ENCODE assay signal across 11 mouse cellular contexts in the genomic region with DNA sequence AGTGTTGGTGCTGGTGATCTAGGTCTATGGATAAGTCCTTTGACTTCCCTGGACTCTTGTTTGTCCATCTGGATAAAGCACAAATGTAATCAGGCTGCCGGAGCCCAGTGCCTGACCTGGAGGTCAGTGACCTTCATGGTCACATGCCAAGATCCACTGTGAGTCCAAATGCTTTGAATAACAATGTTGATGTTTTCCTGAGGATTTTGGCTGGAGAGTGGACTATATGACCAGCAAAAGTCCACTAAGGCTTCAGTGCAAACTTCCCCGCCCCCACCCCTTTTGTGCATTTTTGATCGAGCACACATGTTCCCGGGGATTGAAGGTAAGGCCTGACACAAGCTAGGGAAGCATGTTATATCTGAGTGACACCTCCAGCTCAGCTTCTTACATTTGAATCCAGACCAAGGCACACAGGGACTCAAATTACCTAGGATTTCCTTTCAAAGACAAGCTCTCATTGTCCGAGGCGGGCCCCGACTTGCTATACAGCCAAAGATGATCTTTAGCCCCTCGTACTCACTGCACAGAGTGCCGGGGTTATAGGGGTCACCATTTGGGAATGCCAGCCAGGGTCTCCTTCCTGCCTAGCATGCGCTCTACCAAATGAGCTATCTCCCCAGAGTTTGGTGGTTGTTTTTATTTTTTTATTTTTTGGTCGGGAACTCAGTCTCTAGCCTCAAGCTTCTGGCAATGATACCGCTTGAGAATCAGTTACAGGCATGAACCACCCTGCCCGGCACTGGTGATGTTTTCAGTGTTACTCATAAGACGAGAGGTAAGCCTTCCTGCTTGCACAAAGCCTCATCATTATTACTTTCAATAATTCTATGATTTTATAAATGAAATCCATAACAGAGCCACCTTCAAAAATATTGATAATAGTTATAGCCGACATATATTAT. TPM values are rescaled to one million over a fixed set of nuclear protein-coding genes. Genes with fewer than 3 reads are reported as not detected.
DNase-seq lines count a peak whose midpoint lies in the region; ATAC-seq and TF ChIP-seq lines count a peak whose summit lies in the region.
"Had no signal": no experiment of that assay in that cellular context is flagged by ENCODE, and none has a peak within 500 bp of the region (broad histone marks: within the 10 kb centered on the region; RNA-seq: fewer than 3 reads in every experiment).

No protein-coding gene starts in this region.

- H3K4me1 ChIP-seq in stomach, embryonic 16.5 days (ENCODE audit: control insufficient read depth, insufficient read depth, low read length) = no peaks in the 10 kb centered on the region
- H3K4me1 ChIP-seq in stomach, postnatal 0 days (replicated peaks; ENCODE audit: control insufficient read depth, insufficient read depth) = no peaks in the 10 kb centered on the region
- peaks cover 7% of the 10 kb centered on the region; the same call in 1 of the 2 replicates for H3K4me1 ChIP-seq in kidney, embryonic 16.5 days (ENCODE audit: insufficient read depth, low read length)
- H3K4me1 ChIP-seq: hindbrain, embryonic 15.5 days had no signal

- no peak for TF ChIP-seq CTCF in stomach, postnatal 0 days (IDR thresholded peaks at IDR 0.05; ENCODE audit: low read depth)

- WGBS in stomach, embryonic 16.5 days = 66% methylated on average over 15 of the region's 15 CpGs
- 52% methylated on average over 15 of the region's 15 CpGs for WGBS in stomach, postnatal 0 days
- 48% methylated on average over 15 of the region's 15 CpGs for WGBS in kidney, embryonic 16.5 days

- no peak for TF ChIP-seq EP300 in stomach, postnatal 0 days (optimal IDR thresholded peaks at IDR 0.05)

- peak; percentile 58 to 71 for DNase-seq in adrenal gland, adult (ENCODE audit: inconsistent age in 2 of 2, low spot score in 1 of 2)
- DNase-seq in adrenal gland, postnatal 4 days (ENCODE audit: low spot score in 2 of 2) = no peak
- no peak for DNase-seq in stomach, postnatal 0 days (ENCODE audit: low spot score)
- no peak for DNase-seq in gastrocnemius, adult 8-10 months (ENCODE audit: low spot score in 2 of 2)
- DNase-seq in layer of hippocampus, adult 11-12 months (ENCODE audit: low spot score) = no peak
- DNase-seq: cerebellum, adult 11 months; left cerebral cortex, postnatal 4 days had no signal

- no peak overlapping the region for H3K4me2 ChIP-seq in stomach, embryonic 16.5 days (ENCODE audit: low read depth, low read length)
- no peak overlapping the region for H3K4me2 ChIP-seq in stomach, postnatal 0 days (replicated peaks; ENCODE audit: low read depth)
- H3K4me2 ChIP-seq in kidney, embryonic 16.5 days (replicated peaks; ENCODE audit: low read depth, low read length) = no peak overlapping the region
- H3K4me2 ChIP-seq: hindbrain, embryonic 15.5 days had no signal

- no peak for ATAC-seq in stomach, embryonic 16.5 days (ENCODE audit: insufficient read depth, low FRiP score)
- ATAC-seq in stomach, postnatal 0 days (ENCODE audit: low FRiP score, low TSS enrichment) = no peak
- peak; percentile 33; the same call in 1 of the 2 replicates for ATAC-seq in kidney, embryonic 16.5 days (ENCODE audit: low FRiP score, low TSS enrichment)
- no peak for ATAC-seq in erythroid progenitor cell, adult 5-6 weeks (replicated peaks; ENCODE audit: low FRiP score, poor library complexity, severe bottlenecking)

- H3K9me3 ChIP-seq in stomach, embryonic 16.5 days (replicated peaks; ENCODE audit: control insufficient read depth, low read length) = no peaks in the 10 kb centered on the region
- H3K9me3 ChIP-seq in stomach, postnatal 0 days (ENCODE audit: control insufficient read depth, low read length) = no peaks in the 10 kb centered on the region
- H3K9me3 ChIP-seq in kidney, embryonic 16.5 days (ENCODE audit: low read length) = no peaks in the 10 kb centered on the region
- H3K9me3 ChIP-seq: hindbrain, embryonic 15.5 days had no signal

- no peaks in the 10 kb centered on the region for H3K27me3 ChIP-seq in stomach, embryonic 16.5 days (ENCODE audit: control insufficient read depth, insufficient read depth, low read length)
- no peaks in the 10 kb centered on the region for H3K27me3 ChIP-seq in stomach, postnatal 0 days (ENCODE audit: control insufficient read depth, insufficient read depth, low read length)
- no peaks in the 10 kb centered on the region for H3K27me3 ChIP-seq in kidney, embryonic 16.5 days (ENCODE audit: insufficient read depth, low read length)
- H3K27me3 ChIP-seq: hindbrain, embryonic 15.5 days had no signal

- H3K9ac ChIP-seq in stomach, embryonic 16.5 days (ENCODE audit: low read length) = no peak overlapping the region
- no peak overlapping the region for H3K9ac ChIP-seq in stomach, postnatal 0 days (ENCODE audit: low read length)
- no peak overlapping the region for H3K9ac ChIP-seq in kidney, embryonic 16.5 days (replicated peaks; ENCODE audit: low read length)
- H3K9ac ChIP-seq: hindbrain, embryonic 15.5 days had no signal

- H3K27ac ChIP-seq in stomach, embryonic 16.5 days (ENCODE audit: low read length) = peak overlapping the region; percentile 7; the same call in 1 of the 2 replicates
- H3K27ac ChIP-seq in stomach, postnatal 0 days (replicated peaks) = no peak overlapping the region
- no peak overlapping the region for H3K27ac ChIP-seq in kidney, embryonic 16.5 days (ENCODE audit: low read length)
- H3K27ac ChIP-seq: hindbrain, embryonic 15.5 days had no signal

- H3K36me3 ChIP-seq in stomach, embryonic 16.5 days (ENCODE audit: control insufficient read depth, insufficient read depth, low read length) = no peaks in the 10 kb centered on the region
- no peaks in the 10 kb centered on the region for H3K36me3 ChIP-seq in stomach, postnatal 0 days (ENCODE audit: control insufficient read depth, insufficient read depth, low read length)
- no peaks in the 10 kb centered on the region for H3K36me3 ChIP-seq in kidney, embryonic 16.5 days (ENCODE audit: insufficient read depth, low read length)
- H3K36me3 ChIP-seq: hindbrain, embryonic 15.5 days had no signal

- no peak overlapping the region for H3K4me3 ChIP-seq in stomach, embryonic 16.5 days (replicated peaks; ENCODE audit: low read length)
- H3K4me3 ChIP-seq in stomach, postnatal 0 days (ENCODE audit: low read depth, low read length) = no peak overlapping the region
- H3K4me3 ChIP-seq in kidney, embryonic 16.5 days (ENCODE audit: low read length) = no peak overlapping the region
- H3K4me3 ChIP-seq: hindbrain, embryonic 15.5 days had no signal

RNA-seq across cellular contexts. Expression of a gene that starts 47.3 kb away (rescaled TPM):
- total RNA-seq in adrenal gland, postnatal 4 days (2021) = 100 to 1,000 TPM; 191 to 207 TPM
- 525 and 535 TPM in 2 replicates for polyA plus RNA-seq in stomach, embryonic 16.5 days (2015; fragmentation: Nextera tagmentation; extraction: Ambion mirVana)
- polyA plus RNA-seq in stomach, postnatal 0 days (2015; fragmentation: Nextera tagmentation; extraction: Ambion mirVana) = 280 and 301 TPM in 2 replicates
- 620 and 668 TPM in 2 replicates for polyA plus RNA-seq in kidney, embryonic 16.5 days (2015; fragmentation: Nextera tagmentation; extraction: Ambion mirVana)
- total RNA-seq in gastrocnemius, adult 8-10 months (2022) = 10 to 100 TPM in 3 of 4 experiments, 1 to 10 TPM in 1; 8.6 to 14.3 (median 11.1) TPM
- 9.7 and 41.1 TPM in 2 replicates for total RNA-seq in erythroid progenitor cell, adult 5-6 weeks (2015; ENCODE audit: low replicate concordance)
- total RNA-seq in erythroid progenitor cell, adult 5-6 weeks (2017; ENCODE audit: low replicate concordance) = 13.6 and 36.1 TPM in 2 replicates

Comparison
In these comparisons a context has a peak if more than half of its experiments do, and no peak if none do; other contexts are left out.
1. DNase-seq: peak in adrenal gland, adult (2 of 2); none in adrenal gland, postnatal 4 days (0 of 2), stomach, postnatal 0 days (single experiment), gastrocnemius, adult 8-10 months (0 of 2) and layer of hippocampus, adult 11-12 months (single experiment).
2. RNA of a gene that starts 47.3 kb away (total RNA-seq): 191 to 207 TPM in adrenal gland, postnatal 4 days; 9.7 to 41.1 TPM in erythroid progenitor cell, adult 5-6 weeks and 8.6 to 14.3 TPM in gastrocnemius, adult 8-10 months; every median in the first group is over 4 times any median in the second.